Mouse (Mus musculus): ENCODE data around the gene Spock2.

GRCm38 (mm10) chr10:60148087-60148486 lies 42.1 kb downstream of the Spock2 start:
- no peak for TF ChIP-seq TAL1 (IDR thresholded peaks at IDR 0.05; ENCODE audit: low read length)
- no peak for TF ChIP-seq GATA1 (IDR thresholded peaks at IDR 0.05; ENCODE audit: low read length)

Measured in erythroblast, embryonic 14.5 days (primary cell).